Mouse (Mus musculus) MN1 (cell line): Measurements from ENCODE around the gene Tbc1d30.

Source experiments
- DNase-seq: peaks from one replicate; pipeline ENCODE4 v3.0.0-alpha.2; 2016; ENCODE audit warnings: low spot score

The Tbc1d30 gene

DNA sequence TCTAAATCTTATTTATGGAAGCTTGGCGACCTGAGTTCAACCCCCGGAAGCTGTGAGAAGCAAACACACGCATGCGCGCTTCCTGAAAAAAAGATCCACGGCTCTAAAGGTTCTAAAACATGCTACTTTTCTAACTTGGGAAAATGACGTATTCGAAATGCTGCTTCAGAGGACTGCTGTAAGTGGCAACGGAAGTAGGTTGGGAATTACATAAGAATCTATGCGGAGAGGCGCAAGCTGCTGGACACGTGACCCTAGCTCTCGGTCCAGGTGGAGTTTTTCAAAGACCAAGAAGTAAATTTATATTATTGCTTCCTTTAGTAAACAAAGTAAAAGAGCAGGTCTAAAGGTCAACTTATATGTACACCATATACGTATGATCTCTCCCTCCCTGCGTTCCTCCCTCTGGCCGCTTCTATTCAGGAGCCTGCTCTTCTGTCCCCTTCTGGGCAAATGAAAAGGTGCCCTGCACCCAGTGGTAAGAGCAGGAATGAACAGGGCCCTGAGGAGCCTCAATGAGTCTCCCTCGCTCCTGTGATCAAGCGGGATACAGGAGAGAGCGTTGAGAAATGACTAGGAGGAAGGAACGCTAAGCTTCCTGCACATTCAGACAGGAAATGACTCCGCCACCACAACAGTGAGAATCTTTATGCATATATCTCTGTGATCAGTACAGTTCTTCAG, 87.4 kb downstream of the Tbc1d30 start:
- DNase-seq, result no peak

GRCm38 (mm10) chr10:121262206-121262605, 88.9 kb downstream of the Tbc1d30 start:
- no peak for DNase-seq

DNA sequence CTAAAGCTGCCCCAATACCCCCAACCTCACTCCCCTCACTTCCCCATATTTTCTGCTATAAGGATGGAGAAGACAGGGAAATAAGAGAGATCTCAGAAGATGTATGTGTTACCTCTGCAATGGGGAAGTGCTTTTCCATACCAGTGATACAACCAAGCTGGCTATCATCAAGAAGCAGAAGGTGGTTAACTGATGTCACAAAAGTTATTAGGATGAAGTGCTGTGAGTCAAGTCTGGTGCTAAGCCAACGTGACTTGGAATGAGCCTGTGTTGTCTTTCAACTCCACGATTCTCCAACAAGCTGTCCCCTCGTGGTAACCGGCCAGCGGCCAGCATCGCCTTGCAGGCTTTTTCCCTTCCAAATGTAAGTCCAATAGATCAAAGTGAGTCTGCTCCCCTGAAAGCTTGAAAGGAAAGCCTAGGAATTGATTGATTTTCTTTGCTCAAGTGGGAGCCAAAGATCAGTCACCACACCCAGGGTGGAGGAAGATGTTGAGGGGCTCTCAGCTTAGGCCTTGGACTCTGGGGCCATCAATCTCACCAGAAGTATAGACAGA, 90.0 kb downstream of the Tbc1d30 start:
- no peak for DNase-seq

DNA sequence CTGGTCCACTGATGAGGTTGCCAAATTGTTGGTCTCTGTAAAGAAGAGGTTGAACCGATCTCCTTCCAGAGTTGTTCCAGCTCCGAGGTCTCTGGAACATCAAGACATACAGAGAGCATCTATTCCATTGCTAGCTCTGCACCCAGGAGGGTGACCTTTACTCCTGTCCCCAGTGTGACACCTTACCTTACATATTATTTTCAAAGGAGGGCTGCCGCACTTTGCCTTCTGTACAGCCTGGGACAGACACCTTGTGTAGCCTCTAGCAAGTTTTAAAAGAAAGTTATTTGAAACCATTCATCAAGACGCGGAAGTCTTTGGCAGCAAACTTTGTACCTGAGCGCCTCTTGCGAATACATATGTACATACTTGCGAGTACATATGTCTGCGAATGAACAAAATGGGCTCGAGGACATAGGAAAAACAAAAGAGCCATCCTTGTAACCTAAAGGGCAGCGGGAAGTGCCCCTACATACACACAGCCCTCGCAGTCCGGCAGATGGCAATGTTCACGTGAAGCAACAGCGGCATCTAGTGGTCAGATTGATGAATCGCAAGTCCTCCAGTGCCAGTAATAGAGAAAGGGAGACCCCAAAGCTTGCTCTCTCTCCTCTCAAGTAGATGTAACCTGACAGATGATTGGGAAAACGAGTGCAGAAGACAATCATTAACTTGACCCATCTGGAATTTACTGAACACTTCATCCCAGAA, 94.8 kb downstream of the Tbc1d30 start:
- peak; percentile 88 for DNase-seq

GRCm38 (mm10) chr10:121255465-121255864, 95.6 kb downstream of the Tbc1d30 start:
- no peak for DNase-seq

DNA sequence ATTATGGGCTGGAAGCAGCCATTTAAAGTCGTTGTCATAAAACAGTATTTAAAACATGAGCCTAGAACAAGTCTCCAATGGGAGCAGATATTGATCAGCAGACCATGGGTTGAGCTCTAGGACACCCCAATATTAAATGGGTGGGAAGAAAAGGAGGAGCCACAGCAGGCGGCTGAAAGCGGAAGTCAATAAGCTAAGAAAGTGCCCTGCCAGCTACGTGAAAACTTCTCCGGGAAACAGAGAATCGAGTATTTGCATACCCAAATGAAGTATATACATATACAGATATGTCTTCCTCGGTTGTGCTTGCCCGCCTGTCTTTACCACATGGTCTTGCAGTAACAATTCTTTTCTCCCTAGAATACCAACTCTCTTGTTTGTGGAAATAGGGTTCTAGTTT, 96.7 kb downstream of the Tbc1d30 start:
- DNase-seq, result no peak

DNA sequence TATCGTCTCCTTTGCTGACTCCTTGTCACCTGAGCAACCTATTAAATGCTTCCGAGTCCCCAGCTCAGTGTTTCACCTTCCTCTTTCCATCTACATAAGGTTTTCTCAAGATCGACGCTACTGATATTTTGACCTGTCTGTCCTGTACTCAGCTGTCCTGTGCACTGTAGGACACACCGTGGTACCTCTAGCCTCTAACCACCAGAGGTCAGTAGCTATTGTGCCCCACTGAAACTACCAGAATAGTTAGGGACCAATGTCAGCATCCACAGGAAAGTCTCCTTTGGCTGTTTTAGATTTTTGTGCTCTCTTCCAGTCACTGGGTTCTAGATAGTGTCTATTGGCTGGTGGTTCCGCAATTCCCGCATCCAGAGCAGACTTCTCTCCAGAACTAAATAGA, 98.3 kb downstream of the Tbc1d30 start:
- no peak for DNase-seq

DNA sequence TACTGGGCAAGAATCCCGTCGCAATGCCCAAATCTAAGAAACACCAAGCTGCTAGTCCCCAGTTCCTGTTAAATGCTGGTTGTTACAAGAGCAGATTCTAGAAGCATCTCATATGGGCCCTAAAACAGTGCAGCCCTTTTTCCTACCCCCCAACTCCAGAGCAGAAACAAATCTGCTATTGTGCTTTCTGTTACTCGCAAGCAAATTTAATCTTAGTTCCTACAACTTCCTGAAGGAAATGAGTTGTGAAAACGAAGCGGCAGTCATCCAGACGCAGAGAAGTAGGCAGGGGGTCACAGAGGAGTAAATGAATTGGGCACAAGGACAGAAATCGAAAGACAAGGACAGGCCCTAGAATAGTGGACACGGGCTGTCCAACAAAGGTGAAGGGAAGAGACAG, 99.9 kb downstream of the Tbc1d30 start:
- no peak for DNase-seq

DNA sequence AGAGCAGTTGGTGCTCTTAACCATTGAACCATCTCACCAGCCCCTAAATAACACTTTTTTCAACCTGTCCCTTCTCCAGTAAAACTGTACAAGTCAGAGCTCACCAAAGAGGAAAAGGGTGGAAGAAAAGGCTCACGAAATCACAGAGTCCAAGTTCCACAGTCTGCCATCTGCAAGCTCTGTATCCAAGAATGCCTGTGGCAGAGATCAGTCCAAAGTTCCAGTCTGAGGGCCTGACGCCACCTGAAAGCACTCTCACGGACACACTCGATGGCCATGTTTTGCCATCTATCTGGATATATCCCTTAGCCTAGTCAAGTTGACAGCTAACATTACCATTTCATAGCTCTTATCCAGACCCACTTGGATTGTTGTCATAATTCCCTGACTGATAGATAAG, 101.3 kb downstream of the Tbc1d30 start:
- no peak for DNase-seq

DNA sequence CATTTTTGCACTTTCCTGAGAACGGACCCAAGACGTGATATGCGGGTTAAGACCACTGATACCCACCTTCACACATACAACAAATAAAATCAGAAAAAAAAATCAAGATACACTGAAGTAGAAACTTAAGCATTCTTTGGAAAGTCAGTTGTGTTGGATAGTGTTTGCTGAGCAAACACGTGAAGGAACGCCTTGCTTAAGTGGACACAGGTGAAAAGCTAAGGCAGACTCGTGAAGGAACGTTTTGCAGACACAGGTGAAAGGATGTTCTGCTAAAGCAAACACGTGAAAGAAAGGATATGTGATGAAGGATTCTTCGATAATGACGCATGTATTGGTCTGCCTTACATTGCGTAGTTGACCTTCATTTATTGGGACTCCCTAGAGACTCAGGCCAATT, 103.5 kb downstream of the Tbc1d30 start:
- no peak for DNase-seq

DNA sequence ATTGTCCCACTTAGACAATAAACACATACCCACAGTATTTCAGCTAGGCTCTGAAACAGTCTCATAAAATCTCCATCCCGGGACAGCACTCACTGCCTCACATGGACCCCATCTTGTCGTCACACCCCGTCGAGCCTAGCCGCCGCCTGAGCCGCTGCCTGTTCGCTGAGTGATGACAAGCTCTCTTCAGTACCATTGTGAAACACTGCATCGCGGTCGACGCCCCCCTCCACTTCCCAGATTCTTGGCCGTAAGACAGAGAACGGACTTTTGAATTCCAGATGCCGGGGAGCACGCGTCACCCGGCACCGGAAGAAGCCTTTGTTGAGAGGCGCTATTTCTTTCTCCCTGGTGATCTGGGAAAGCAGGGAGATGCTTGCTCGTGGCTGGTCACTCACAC, 104.1 kb downstream of the Tbc1d30 start:
- no peak for DNase-seq

DNA sequence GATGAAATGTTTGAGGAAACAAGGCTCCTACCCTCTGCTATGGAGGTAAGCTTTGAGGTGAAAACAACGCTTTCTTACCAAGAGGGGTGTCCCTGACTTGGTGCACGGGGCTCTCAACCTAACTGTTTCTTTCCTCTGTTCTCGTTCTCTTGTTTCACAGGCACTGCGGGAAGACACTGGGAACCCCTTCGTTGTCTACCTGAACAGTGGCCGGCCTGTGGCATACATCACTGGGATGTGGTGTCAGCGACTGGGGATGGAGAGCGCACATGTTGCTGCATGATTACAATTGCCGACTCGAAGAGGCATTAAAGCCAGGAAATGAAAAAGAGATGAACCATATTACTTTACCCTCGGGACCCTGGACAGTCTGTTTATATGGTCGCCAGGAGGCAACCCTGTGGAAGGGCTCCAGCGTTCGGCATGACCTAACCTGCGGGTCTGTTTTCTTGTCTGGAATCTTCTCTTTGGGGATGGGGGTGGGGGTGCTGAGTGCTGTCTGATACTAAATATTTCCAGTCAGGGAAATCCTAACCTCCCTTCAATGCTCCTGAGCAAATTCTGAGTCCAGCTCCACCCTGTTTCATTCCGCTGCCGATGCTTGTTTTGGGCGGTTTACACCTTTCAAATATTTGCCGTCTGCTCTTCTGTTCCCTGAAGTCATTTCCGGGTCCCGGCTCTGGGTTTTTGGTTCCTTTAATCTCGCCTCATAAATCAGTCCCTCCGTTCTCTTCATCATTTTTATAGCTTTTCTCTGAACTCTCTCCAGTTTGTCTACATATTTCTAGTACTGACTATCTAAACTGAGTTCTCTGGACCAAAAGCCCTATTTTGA, 107.5 kb downstream of the Tbc1d30 start:
- DNase-seq, result no peak

DNA sequence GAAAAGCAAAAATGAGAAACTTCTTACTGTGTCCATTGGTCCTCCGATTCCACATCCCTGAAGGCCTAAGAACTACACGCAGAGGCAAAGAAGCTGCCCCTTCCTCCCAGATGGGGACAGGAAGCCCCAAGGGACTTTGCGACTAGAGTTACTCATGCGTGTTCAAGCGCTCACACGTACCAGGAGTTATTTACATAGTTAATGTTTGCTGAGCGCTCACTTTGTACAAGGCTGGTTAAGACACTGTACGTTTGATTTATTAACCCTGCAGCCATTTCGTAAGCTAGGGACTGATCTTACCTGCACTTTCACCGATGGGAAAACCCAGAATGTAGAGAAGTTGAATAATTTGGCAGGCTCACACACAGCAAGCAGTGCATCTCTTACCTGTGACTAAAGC, 108.5 kb downstream of the Tbc1d30 start:
- no peak for DNase-seq

GRCm38 (mm10) chr10:121239065-121239464, 112.0 kb downstream of the Tbc1d30 start:
- DNase-seq, result no peak

DNA sequence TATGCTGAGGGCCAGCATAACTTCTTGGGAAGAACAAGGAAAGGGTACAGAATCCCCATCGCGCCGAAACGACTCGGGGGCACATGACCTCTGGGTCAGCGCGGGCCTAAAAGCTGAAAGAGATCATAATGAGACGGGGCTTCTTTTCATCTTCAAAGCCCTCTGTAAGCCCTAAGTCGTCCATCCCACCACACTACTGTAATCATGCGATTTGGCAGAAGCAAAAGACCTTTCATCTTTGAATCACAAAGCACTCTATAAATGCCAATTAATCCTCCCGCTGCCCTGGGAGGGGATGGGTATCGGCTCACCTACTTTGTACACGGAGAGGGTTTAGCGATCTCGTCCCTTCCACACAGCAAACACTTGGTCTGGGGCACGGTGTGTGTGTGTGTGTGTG, 112.5 kb downstream of the Tbc1d30 start:
- no peak for DNase-seq

- no peak for DNase-seq
Measured at GRCm38 (mm10) chr10:121237377-121237776, 113.7 kb downstream of the Tbc1d30 start.

- peak; percentile 71 for DNase-seq
Measured at GRCm38 (mm10) chr10:121235167-121235824, 115.8 kb downstream of the Tbc1d30 start.

- DNase-seq, result no peak
Measured at GRCm38 (mm10) chr10:121234476-121234875, 116.6 kb downstream of the Tbc1d30 start.

- DNase-seq, result no peak
Measured at GRCm38 (mm10) chr10:121228422-121228953, 122.6 kb downstream of the Tbc1d30 start.

DNA sequence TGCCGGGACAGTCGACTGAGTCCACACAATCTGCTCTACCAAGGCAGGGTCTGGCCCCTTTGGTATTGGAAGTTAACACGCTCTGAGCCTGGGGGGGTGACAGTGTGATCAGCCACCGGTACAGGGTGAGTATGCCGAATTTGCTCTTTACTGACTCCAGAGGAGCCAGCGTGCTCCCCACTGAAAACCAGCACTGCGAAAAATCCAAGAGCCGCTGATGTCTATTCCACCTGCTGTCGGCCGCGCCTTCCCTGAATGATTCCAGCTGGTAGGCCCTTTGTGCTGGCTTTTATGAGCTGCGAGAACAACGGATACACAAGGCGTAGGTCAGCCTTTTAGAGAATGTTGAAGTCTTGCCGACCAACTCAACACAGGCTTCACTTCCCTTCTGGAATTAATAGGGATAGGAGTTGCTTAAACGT, 123.1 kb downstream of the Tbc1d30 start:
- DNase-seq, result no peak

DNA sequence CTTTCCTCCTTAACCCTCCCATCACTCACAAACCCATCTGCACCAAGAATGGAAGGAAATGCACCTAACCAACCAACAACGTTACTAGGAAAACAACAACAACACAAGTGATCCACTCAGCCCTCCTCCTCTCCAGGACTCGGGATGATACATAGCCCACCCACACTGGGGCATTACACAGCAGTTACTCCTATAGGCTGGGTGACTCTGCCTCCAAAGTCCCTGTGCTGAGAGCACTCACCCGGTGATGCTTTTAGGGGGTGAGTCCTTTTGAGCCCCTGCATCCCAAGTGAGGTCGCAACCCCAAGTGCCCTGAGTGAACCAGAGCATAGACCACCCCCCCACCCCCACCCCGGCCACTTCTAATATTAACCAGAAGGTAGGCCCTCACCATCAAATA, 123.7 kb downstream of the Tbc1d30 start:
- no peak for DNase-seq

- no peak for DNase-seq
Measured at GRCm38 (mm10) chr10:121225636-121226035, 125.4 kb downstream of the Tbc1d30 start.
